Mouse (Mus musculus) embryonic facial prominence, embryonic 12.5 days (tissue): Measurements from ENCODE around the gene Gm26920. TPM values are rescaled to one million over a fixed set of nuclear protein-coding genes. Genes with fewer than 3 reads are reported as not detected.
"Not testable (repeated sequence)": the region's sequence is repeated elsewhere in the genome, so short reads cannot be mapped to it uniquely, and the experiment has no call there.

Source experiments
- ATAC-seq: fragments of 200-750 bp; cut with Nextera tagmentation; 2 replicates; pipeline ENCODE4 v1.8.0; 2017; ENCODE audit not compliant: insufficient number of reproducible peaks, insufficient read depth, low FRiP score, low TSS enrichment
- H3K27ac ChIP-seq: fragments of 300-500 bp; sonication (generic); 2 replicates; pipeline ENCODE4 v1.5.1; 2016; ENCODE audit warnings: mild to moderate bottlenecking
- H3K27me3 ChIP-seq: fragments of 300-500 bp; sonication (generic); 2 replicates; pipeline ENCODE4 v1.6.1; 2016; ENCODE audit warnings: mild to moderate bottlenecking, moderate library complexity
- H3K36me3 ChIP-seq: fragments of 300-500 bp; sonication (generic); 2 replicates; pipeline ENCODE4 v1.6.1; 2016; ENCODE audit warnings: mild to moderate bottlenecking
- H3K4me1 ChIP-seq: fragments of 300-500 bp; sonication (generic); 2 replicates; pipeline ENCODE4 v1.6.1; 2016
- H3K4me2 ChIP-seq: fragments of 300-500 bp; sonication (generic); replicated peaks from 2 replicates; pipeline ENCODE4 v1.6.1; 2016; ENCODE audit warnings: mild to moderate bottlenecking, moderate library complexity
- H3K4me3 ChIP-seq: fragments of 300-500 bp; sonication (generic); 2 replicates; pipeline ENCODE4 v1.5.1; 2016; ENCODE audit warnings: mild to moderate bottlenecking
- H3K9ac ChIP-seq: fragments of 300-500 bp; sonication (generic); 2 replicates; pipeline ENCODE4 v1.6.1; 2016; ENCODE audit warnings: mild to moderate bottlenecking, moderate library complexity
- H3K9me3 ChIP-seq: fragments of 300-500 bp; sonication (generic); 2 replicates; pipeline ENCODE4 v1.6.1; 2016; ENCODE audit warnings: mild to moderate bottlenecking, moderate library complexity
- WGBS: fragments of 180-500 bp; shearing (Covaris S2); methylation state at CpG from one replicate; pipeline ENCODE4 v1.1.7; 2016; 5-methylcytosine and 5-hydroxymethylcytosine counted together
- polyA plus RNA-seq: library from polyadenylated mRNA; unstranded; fragments of >200 nt; fragmentation: Nextera tagmentation; extraction: Ambion mirVana; gene quantifications from 2 replicates; pipeline ENCODE4 v1.2.1, GENCODE M21; 2016

Gm26920 gene
- 3.3 and 4.4 TPM in 2 replicates for polyA plus RNA-seq

GRCm38 (mm10) chr7:30090092-30090969 lies at the start of gene Gm26920, which contains the start of gene Zfp566:
Gm26920 (minus strand) TSS chr7:30090410.
Zfp566 (minus strand) TSS chr7:30090527.
- H3K9ac ChIP-seq = peak within 1 kb of the TSS; percentile 74
- H3K4me3 ChIP-seq = peak within 1 kb of the TSS; percentile 70
- H3K27me3 ChIP-seq = no peaks in the 10 kb centered on the region
- H3K9me3 ChIP-seq = peaks cover 3% of the 10 kb centered on the region; the same call in 1 of the 2 replicates
- ATAC-seq = peak; percentile 89
- peak within 1 kb of the TSS; percentile 83 for H3K4me2 ChIP-seq
- peaks cover 17% of the 10 kb centered on the region for H3K36me3 ChIP-seq
- H3K4me1 ChIP-seq = peaks cover 27% of the 10 kb centered on the region
- H3K27ac ChIP-seq = peak within 1 kb of the TSS; percentile 87
- under 1% methylated on average over 40 of the region's 40 CpGs for WGBS

GRCm38 (mm10) chr7:30136826-30137225 lies 46.6 kb upstream of the Gm26920 start:
- Histone ChIP-seq H3K4me3 (no peak overlapping the region), H3K4me2 (no peak overlapping the region), H3K36me3 (peaks cover 56% of the 10 kb centered on the region), H3K27ac (no peak overlapping the region), H3K9ac (no peak overlapping the region), H3K9me3 (no peaks in the 10 kb centered on the region), H3K4me1 (no peaks in the 10 kb centered on the region), H3K27me3 (no peaks in the 10 kb centered on the region)
- 93% methylated on average over 10 of the region's 10 CpGs for WGBS
- ATAC-seq = no peak

GRCm38 (mm10) chr7:30132396-30132795 lies 42.2 kb upstream of the Gm26920 start:
- Histone ChIP-seq H3K27ac (no peak overlapping the region), H3K4me3 (no peak overlapping the region), H3K4me1 (no peaks in the 10 kb centered on the region), H3K36me3 (peaks cover 84% of the 10 kb centered on the region), H3K9ac (no peak overlapping the region), H3K4me2 (no peak overlapping the region), H3K9me3 (no peaks in the 10 kb centered on the region), H3K27me3 (no peaks in the 10 kb centered on the region)
- no peak for ATAC-seq
- WGBS = 91% methylated on average over 4 of the region's 4 CpGs

GRCm38 (mm10) chr7:30129900-30130299 lies 39.7 kb upstream of the Gm26920 start:
- no peak overlapping the region for H3K4me3 ChIP-seq
- no peak overlapping the region for H3K27ac ChIP-seq
- ATAC-seq = no peak
- H3K9me3 ChIP-seq = no peaks in the 10 kb centered on the region
- H3K4me2 ChIP-seq = no peak overlapping the region
- no peaks in the 10 kb centered on the region for H3K4me1 ChIP-seq
- no peak overlapping the region for H3K9ac ChIP-seq
- no peaks in the 10 kb centered on the region for H3K27me3 ChIP-seq
- WGBS = 92% methylated on average over 8 of the region's 8 CpGs
- H3K36me3 ChIP-seq = peaks cover 79% of the 10 kb centered on the region

GRCm38 (mm10) chr7:30122188-30122530 lies 31.9 kb upstream of the Gm26920 start:
- 4% methylated on average over 15 of the region's 15 CpGs for WGBS
- H3K27me3 ChIP-seq = no peaks in the 10 kb centered on the region
- H3K4me2 ChIP-seq = peak overlapping the region; percentile 82
- H3K36me3 ChIP-seq = peaks cover 8% of the 10 kb centered on the region
- peak; percentile 4; the same call in 1 of the 2 replicates for ATAC-seq
- H3K27ac ChIP-seq = peak overlapping the region; percentile 88
- H3K4me1 ChIP-seq = peaks cover 11% of the 10 kb centered on the region
- peak overlapping the region; percentile 67 for H3K4me3 ChIP-seq
- peak overlapping the region; percentile 70 for H3K9ac ChIP-seq
- H3K9me3 ChIP-seq = no peaks in the 10 kb centered on the region; the same call in 1 of the 2 replicates

GRCm38 (mm10) chr7:30121308-30122187 lies 31.3 kb upstream of the Gm26920 start, which contains the start of gene Zfp382:
Zfp382 (plus strand) TSS chr7:30121942.
- H3K4me2 ChIP-seq = peak within 1 kb of the TSS; percentile 82
- WGBS = under 1% methylated on average over 61 of the region's 61 CpGs
- H3K27me3 ChIP-seq = no peaks in the 10 kb centered on the region
- no peaks in the 10 kb centered on the region; the same call in 1 of the 2 replicates for H3K9me3 ChIP-seq
- peak; percentile 94 for ATAC-seq
- peak within 1 kb of the TSS; percentile 70 for H3K9ac ChIP-seq
- peak within 1 kb of the TSS; percentile 88 for H3K27ac ChIP-seq
- H3K4me1 ChIP-seq = peaks cover 11% of the 10 kb centered on the region
- peak within 1 kb of the TSS; percentile 67 for H3K4me3 ChIP-seq
- peaks cover 2% of the 10 kb centered on the region for H3K36me3 ChIP-seq

- H3K4me2 ChIP-seq, H3K27ac ChIP-seq, H3K36me3 ChIP-seq, H3K27me3 ChIP-seq, H3K9ac ChIP-seq, H3K4me1 ChIP-seq, ATAC-seq, H3K9me3 ChIP-seq, H3K4me3 ChIP-seq: not testable (repeated sequence)
- WGBS = 92% methylated on average over 12 of the region's 12 CpGs
These were observed 27.7 kb upstream of the Gm26920 start for GRCm38 (mm10) chr7:30117935-30118334.

- WGBS = 92% methylated on average over 5 of the region's 5 CpGs
- Histone ChIP-seq H3K36me3 (0 out of 2 replicates have a peak, but pooled peaks cover 3% of the 10 kb centered on the region), H3K27me3 (no peaks in the 10 kb centered on the region), H3K9me3 (peaks cover 5% of the 10 kb centered on the region), H3K4me3 (no peak overlapping the region), H3K27ac (no peak overlapping the region), H3K4me1 (0 out of 2 replicates have a peak, but pooled peaks cover under 1% of the 10 kb centered on the region), H3K9ac (no peak overlapping the region), H3K4me2 (no peak overlapping the region)
- no peak for ATAC-seq
These were observed 25.9 kb upstream of the Gm26920 start for GRCm38 (mm10) chr7:30116076-30116475.

GRCm38 (mm10) chr7:30099297-30099696 lies 9.1 kb upstream of the Gm26920 start:
- H3K4me3 ChIP-seq = no peak overlapping the region
- H3K9ac ChIP-seq = no peak overlapping the region
- peaks cover 10% of the 10 kb centered on the region; the same call in 1 of the 2 replicates for H3K4me1 ChIP-seq
- H3K27ac ChIP-seq = no peak overlapping the region
- H3K4me2 ChIP-seq = no peak overlapping the region
- H3K36me3 ChIP-seq = peaks cover 64% of the 10 kb centered on the region
- no peaks in the 10 kb centered on the region for H3K27me3 ChIP-seq
- ATAC-seq = no peak
- 94% methylated on average over 13 of the region's 13 CpGs for WGBS
- H3K9me3 ChIP-seq = peaks cover 20% of the 10 kb centered on the region

- Histone ChIP-seq H3K4me3 (peak overlapping the region; percentile 58), H3K4me2 (peak overlapping the region; percentile 66), H3K4me1 (peaks cover 15% of the 10 kb centered on the region; the same call in 1 of the 2 replicates), H3K36me3 (peaks cover 32% of the 10 kb centered on the region), H3K27ac (peak overlapping the region; percentile 48; the same call in 1 of the 2 replicates), H3K27me3 (no peaks in the 10 kb centered on the region), H3K9ac (peak overlapping the region; percentile 66), H3K9me3 (0 out of 2 replicates have a peak, but pooled peaks cover 3% of the 10 kb centered on the region)
- 7% methylated on average over 5 of the region's 5 CpGs for WGBS
- no peak for ATAC-seq
These were observed 5.4 kb upstream of the Gm26920 start for GRCm38 (mm10) chr7:30095551-30096125.
